13 mouse cellular contexts compared by ENCODE assay signal in the genomic region with DNA sequence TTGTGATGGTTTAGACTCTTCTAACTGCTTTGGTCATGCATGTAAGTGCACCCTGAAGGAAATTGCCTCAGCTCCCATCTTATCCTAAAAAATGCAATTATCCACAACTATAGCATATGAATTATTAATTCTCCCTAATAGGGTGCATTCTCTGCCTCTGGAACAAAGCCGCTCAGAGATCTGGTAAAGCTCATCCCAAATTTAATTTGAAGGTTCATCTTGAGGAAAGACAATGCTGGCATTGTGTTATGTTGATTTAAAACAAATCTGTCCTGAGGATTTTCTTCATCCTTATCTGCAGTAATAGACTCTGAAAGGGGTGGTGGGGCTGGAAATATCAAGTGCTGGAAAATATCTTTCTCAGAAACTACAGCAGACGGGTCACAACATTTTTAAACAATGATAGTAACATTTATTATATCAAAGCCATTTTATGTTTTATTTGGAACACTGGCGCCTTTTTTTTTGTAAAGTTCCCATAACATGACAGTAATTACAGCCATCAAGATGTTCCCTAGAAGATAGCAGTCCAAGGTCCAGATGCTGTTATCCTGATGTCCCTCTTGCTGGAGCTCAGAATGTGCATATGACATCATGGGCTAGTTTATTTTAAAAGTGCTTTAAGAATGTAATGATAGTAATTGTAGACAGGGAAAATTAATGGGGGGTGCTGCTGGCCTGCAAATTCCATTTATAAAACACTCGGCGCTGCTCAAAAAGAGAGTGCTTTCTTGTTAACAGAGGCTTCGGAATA.
"Had no signal": no experiment of that assay in that cellular context is flagged by ENCODE, and none has a peak within 500 bp of the region (broad histone marks: within the 10 kb centered on the region; RNA-seq: fewer than 3 reads in every experiment).

No protein-coding gene starts in this region.

- H3K4me1 ChIP-seq: liver, embryonic 15.5 days; midbrain, embryonic 13.5 days had no signal

- H3K4me2 ChIP-seq: hindbrain, embryonic 14.5 days; kidney, embryonic 15.5 days; limb, embryonic 12.5 days; liver, embryonic 15.5 days; midbrain, embryonic 13.5 days had no signal

- H3K27me3 ChIP-seq: liver, embryonic 15.5 days; midbrain, embryonic 13.5 days had no signal

- DNase-seq: kidney, adult 2 months; kidney, postnatal 25 days; layer of hippocampus, adult 9-11 months; layer of hippocampus, postnatal 36 days; liver; lung, adult 2 months; thymus, adult 18-20 months; thymus, postnatal 25 days had no signal

- ATAC-seq: midbrain, embryonic 13.5 days had no signal

- H3K36me3 ChIP-seq: kidney, embryonic 15.5 days; limb, embryonic 12.5 days; liver, embryonic 15.5 days; midbrain, embryonic 13.5 days had no signal

- H3K27ac ChIP-seq: hindbrain, embryonic 14.5 days; kidney, embryonic 15.5 days; limb, embryonic 12.5 days; liver, embryonic 15.5 days; midbrain, embryonic 13.5 days had no signal

- H3K9me3 ChIP-seq: kidney, embryonic 15.5 days; limb, embryonic 12.5 days; liver, embryonic 15.5 days; midbrain, embryonic 13.5 days had no signal

- H3K9ac ChIP-seq: hindbrain, embryonic 14.5 days; kidney, embryonic 15.5 days; limb, embryonic 12.5 days; liver, embryonic 15.5 days; midbrain, embryonic 13.5 days had no signal

- H3K4me3 ChIP-seq: kidney, embryonic 15.5 days; limb, embryonic 12.5 days; liver, embryonic 15.5 days; midbrain, embryonic 13.5 days had no signal
